Mouse (Mus musculus): ENCODE measurements around the gene Foxo3. TPM values are rescaled to one million over a fixed set of nuclear protein-coding genes. Genes with fewer than 3 reads are reported as not detected.

The Foxo3 gene
- total and polyA plus RNA-seq, 3 experiments, result 9.2 to 18.2 (median 12.6) TPM

- H3K9ac ChIP-seq (ENCODE audit: insufficient read depth, low read depth), result no peak overlapping the region
- 0 out of 2 replicates have a peak, but pooled peaks cover 3% of the 10 kb centered on the region for H3K79me2 ChIP-seq (replicated peaks; ENCODE audit: control insufficient read depth, extremely low read depth, insufficient read depth, poor library complexity, severe bottlenecking)
- peaks cover 8% of the 10 kb centered on the region for H3K9me3 ChIP-seq (replicated peaks; ENCODE audit: low read length)
- in situ Hi-C loops (cut with MboI; ENCODE audit: low pct_ligation_motif_present, low pct_unique_long_range_greater_than_20kb, low sequenced_read_pairs) (no loop called here), dilution Hi-C loops (cut with MboI; ENCODE audit: extremely low pct_ligation_motif_present, extremely low pct_unique_long_range_greater_than_20kb, low sequenced_read_pairs) (no loop called here)
- peaks cover 6 to 76% of the 10 kb centered on the region in 2 experiments for H3K4me1 ChIP-seq (ENCODE audit: control insufficient read depth in 1 of 2, insufficient read depth in 2 of 2)
- DNase-seq (ENCODE audit: extremely low read depth), result no peak
- H3K36me3 ChIP-seq (replicated peaks in 1 of 2; ENCODE audit: control insufficient read depth in 1 of 2, insufficient read depth in 1 of 2, low read length in 1 of 2), result peaks cover 22 to 69% of the 10 kb centered on the region in 2 experiments
- no peak overlapping the region for H3K27ac ChIP-seq (ENCODE audit: insufficient read depth, low read depth)
- no peak overlapping the region for H3K4me3 ChIP-seq (replicated peaks in 1 of 3; ENCODE audit: low read depth in 2 of 3, low read length in 2 of 3, poor library complexity in 1 of 3)
- no peaks in the 10 kb centered on the region for H3K27me3 ChIP-seq (replicated peaks)
- H3K4me2 ChIP-seq (ENCODE audit: insufficient read depth, low read depth, poor library complexity, severe bottlenecking), result no peak overlapping the region
- TF ChIP-seq PAX5 (IDR thresholded peaks at IDR 0.05; ENCODE audit: low read length) (no peak), MAFK (IDR thresholded peaks at IDR 0.05; ENCODE audit: insufficient replicate concordance, low read length) (no peak), ZC3H11A (IDR thresholded peaks at IDR 0.05; ENCODE audit: low read depth, low read length) (no peak), NELFE (IDR thresholded peaks at IDR 0.05; ENCODE audit: low read depth, low read length) (no peak), RAD21 (IDR thresholded peaks at IDR 0.05; ENCODE audit: low read depth, low read length) (no peak), ZKSCAN1 (IDR thresholded peaks at IDR 0.05; ENCODE audit: borderline replicate concordance, low read depth, low read length) (no peak)
Measured at GRCm38 (mm10) chr10:42194784-42195183, 81.8 kb downstream of the Foxo3 start.

- dilution Hi-C loops (cut with MboI; ENCODE audit: extremely low pct_ligation_motif_present, extremely low pct_unique_long_range_greater_than_20kb, low sequenced_read_pairs) (no loop called here), in situ Hi-C loops (cut with MboI; ENCODE audit: low pct_ligation_motif_present, low pct_unique_long_range_greater_than_20kb, low sequenced_read_pairs) (no loop called here)
- no peaks in the 10 kb centered on the region for H3K27me3 ChIP-seq (replicated peaks)
- H3K9ac ChIP-seq (ENCODE audit: insufficient read depth, low read depth), result no peak overlapping the region
- TF ChIP-seq IRF4 (IDR thresholded peaks at IDR 0.05; ENCODE audit: low read depth, low read length), result no peak
- TF ChIP-seq MYC (IDR thresholded peaks at IDR 0.05; ENCODE audit: low read depth, low read length), result no peak
- no peak for TF ChIP-seq HCFC1 (IDR thresholded peaks at IDR 0.05; ENCODE audit: low read depth, low read length)
- TF ChIP-seq MXI1 (IDR thresholded peaks at IDR 0.05; ENCODE audit: low read depth, low read length), result no peak
- TF ChIP-seq TCF12 (IDR thresholded peaks at IDR 0.05; ENCODE audit: low read depth, low read length), result no peak
- no peak for TF ChIP-seq BHLHE40 (IDR thresholded peaks at IDR 0.05; ENCODE audit: low read depth, low read length)
- TF ChIP-seq MAFK (IDR thresholded peaks at IDR 0.05; ENCODE audit: insufficient replicate concordance, low read length), result no peak
- TF ChIP-seq ZNF384 (IDR thresholded peaks at IDR 0.05; ENCODE audit: low read depth, low read length), result no peak
- TF ChIP-seq CHD2 (IDR thresholded peaks at IDR 0.05; ENCODE audit: low read length), result no peak
- no peak for TF ChIP-seq ZC3H11A (IDR thresholded peaks at IDR 0.05; ENCODE audit: low read depth, low read length)
- TF ChIP-seq USF1 (IDR thresholded peaks at IDR 0.05; ENCODE audit: low read depth, low read length), result no peak
- no peak for TF ChIP-seq CHD1 (IDR thresholded peaks at IDR 0.05; ENCODE audit: low read depth, low read length)
- no peak for TF ChIP-seq EP300 (IDR thresholded peaks at IDR 0.05; ENCODE audit: low read length)
- TF ChIP-seq PAX5 (IDR thresholded peaks at IDR 0.05; ENCODE audit: low read length), result no peak
- no peak for TF ChIP-seq TBP (conservative IDR thresholded peaks at IDR 0.05; ENCODE audit: low read depth, low read length)
- H3K4me1 ChIP-seq (ENCODE audit: control insufficient read depth in 1 of 2, insufficient read depth in 2 of 2), result peaks cover 11 to 76% of the 10 kb centered on the region in 2 experiments
- peaks cover 22 to 74% of the 10 kb centered on the region in 2 experiments for H3K36me3 ChIP-seq (replicated peaks in 1 of 2; ENCODE audit: control insufficient read depth in 1 of 2, insufficient read depth in 1 of 2, low read length in 1 of 2)
- H3K4me3 ChIP-seq (replicated peaks in 1 of 3; ENCODE audit: low read depth in 2 of 3, low read length in 2 of 3, poor library complexity in 1 of 3), result no peak overlapping the region
- no peak overlapping the region for H3K27ac ChIP-seq (ENCODE audit: insufficient read depth, low read depth)
- 0 out of 2 replicates have a peak, but pooled peaks cover 3% of the 10 kb centered on the region for H3K79me2 ChIP-seq (replicated peaks; ENCODE audit: control insufficient read depth, extremely low read depth, insufficient read depth, poor library complexity, severe bottlenecking)
- no peak for DNase-seq (ENCODE audit: extremely low read depth)
- H3K9me3 ChIP-seq (replicated peaks; ENCODE audit: low read length), result peaks cover 8% of the 10 kb centered on the region
- H3K4me2 ChIP-seq (ENCODE audit: insufficient read depth, low read depth, poor library complexity, severe bottlenecking), result no peak overlapping the region
Measured at GRCm38 (mm10) chr10:42193981-42194380, 82.6 kb downstream of the Foxo3 start.
